Mouse (Mus musculus): Measurements from ENCODE around the gene Pknox1.

DNA sequence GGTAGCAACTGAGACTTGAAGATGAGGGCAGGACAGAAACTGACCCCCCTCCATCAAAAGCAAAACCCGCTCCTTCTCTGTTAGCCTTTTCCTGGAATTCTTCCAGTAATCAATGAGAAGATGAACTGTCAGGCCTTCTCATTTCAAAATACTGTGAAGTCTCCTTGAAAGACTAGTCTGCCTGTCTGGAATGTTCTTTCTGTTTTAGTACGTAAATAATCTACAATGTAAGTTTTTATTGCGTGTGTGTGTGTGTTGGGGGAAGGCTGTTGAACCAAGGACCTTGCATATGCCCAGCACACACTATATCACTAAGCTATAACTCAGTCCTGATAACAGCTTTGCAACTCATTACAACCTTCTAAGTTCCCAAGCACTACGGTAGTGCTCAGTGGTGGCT lies 39.4 kb upstream of the Pknox1 start:
- no peak for TF ChIP-seq CTCF (IDR thresholded peaks at IDR 0.05; ENCODE audit: control insufficient read depth, insufficient read depth, low read length)
- TF ChIP-seq POLR2A (IDR thresholded peaks at IDR 0.05; ENCODE audit: borderline replicate concordance, control insufficient read depth, low read depth, low read length) = no peak

Data from bone marrow, adult 2 months (tissue).